Mouse (Mus musculus): ENCODE measurements at regions not wholly inside any gene's neighbourhood (a gene's known extent, or its start where the extent isn't known, plus 50 kb on each side); places are given as distances from the start of the nearest gene placed in this dataset.

DNA sequence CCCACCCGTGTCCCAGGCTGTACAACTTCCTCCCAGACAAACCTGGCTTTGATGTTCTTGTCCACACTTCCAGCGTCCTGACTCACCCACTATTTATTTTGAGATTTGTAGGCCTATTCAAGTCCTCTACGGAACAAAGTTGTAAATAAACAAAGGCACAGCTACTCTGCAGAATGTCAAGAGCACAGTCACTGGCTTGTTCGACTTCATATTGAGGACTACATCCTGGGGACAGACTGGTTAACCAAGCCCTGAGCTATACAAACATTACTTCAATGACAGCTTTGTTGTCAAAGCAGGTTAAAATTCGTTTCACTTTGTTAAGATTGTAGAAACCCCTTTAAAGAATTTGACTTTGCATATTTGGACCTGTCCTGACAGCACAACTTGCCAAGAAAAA, 190.3 kb upstream of the Ctso start:
- Histone ChIP-seq H3K27me3 (ENCODE audit: control insufficient read depth in 1 of 2, insufficient read depth in 2 of 2, low read length in 2 of 2) (no peaks in the 10 kb centered on the region), H3K4me3 (ENCODE audit: control insufficient read depth in 1 of 2, insufficient read depth in 1 of 2, low read depth in 2 of 2, low read length in 2 of 2) (no peak overlapping the region), H3K36me3 (ENCODE audit: control insufficient read depth in 1 of 2, insufficient read depth in 2 of 2, low read length in 2 of 2) (no peaks in the 10 kb centered on the region), H3K4me1 (ENCODE audit: control insufficient read depth in 1 of 2, insufficient read depth in 2 of 2, low read length in 2 of 2) (no peaks in the 10 kb centered on the region), H3K9ac (ENCODE audit: control insufficient read depth, low read depth, low read length, poor library complexity, severe bottlenecking) (no peak overlapping the region), H3K79me2 (ENCODE audit: control insufficient read depth, insufficient read depth, low read length, poor library complexity) (no peaks in the 10 kb centered on the region), H3K9me3 (replicated peaks; ENCODE audit: insufficient read depth, low read length) (no peaks in the 10 kb centered on the region), H3K27ac (ENCODE audit: control insufficient read depth, low read depth, low read length) (no peak overlapping the region)
- no peak for TF ChIP-seq TCF12 (IDR thresholded peaks at IDR 0.05; ENCODE audit: low read depth, low read length)
- TF ChIP-seq CHD1 (IDR thresholded peaks at IDR 0.05; ENCODE audit: low read depth, low read length), result no peak
- no peak for DNase-seq (ENCODE audit: low read depth, low spot score)

DNA sequence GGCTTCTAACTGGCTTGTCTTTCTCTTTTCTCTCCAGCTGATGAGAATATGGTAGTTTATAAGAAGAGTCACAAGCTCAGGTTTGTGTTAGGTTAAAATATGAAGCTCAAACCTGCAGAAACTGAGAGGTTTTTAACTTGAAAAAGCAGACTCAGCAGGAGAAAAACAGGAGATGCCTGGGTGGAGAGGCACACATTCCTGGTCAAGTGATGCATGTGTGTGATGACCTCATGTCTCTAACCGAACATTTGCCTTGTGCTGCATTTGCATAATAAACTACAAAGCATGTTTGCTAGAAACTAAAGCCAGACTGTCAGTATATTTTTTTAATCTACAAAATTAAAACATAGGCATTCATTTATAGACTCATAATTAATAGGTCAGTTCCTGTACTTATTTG, 182.2 kb upstream of the Ctso start:
- Histone ChIP-seq H3K79me2 (ENCODE audit: control insufficient read depth, insufficient read depth, low read length, poor library complexity) (no peaks in the 10 kb centered on the region), H3K4me3 (ENCODE audit: control insufficient read depth in 1 of 2, insufficient read depth in 1 of 2, low read depth in 2 of 2, low read length in 2 of 2) (no peak overlapping the region), H3K9ac (ENCODE audit: control insufficient read depth, low read depth, low read length, poor library complexity, severe bottlenecking) (no peak overlapping the region), H3K4me1 (ENCODE audit: control insufficient read depth in 1 of 2, insufficient read depth in 2 of 2, low read length in 2 of 2) (no peaks in the 10 kb centered on the region), H3K9me3 (replicated peaks; ENCODE audit: insufficient read depth, low read length) (no peaks in the 10 kb centered on the region), H3K36me3 (ENCODE audit: control insufficient read depth in 1 of 2, insufficient read depth in 2 of 2, low read length in 2 of 2) (no peaks in the 10 kb centered on the region), H3K27ac (ENCODE audit: control insufficient read depth, low read depth, low read length) (no peak overlapping the region), H3K27me3 (ENCODE audit: control insufficient read depth in 1 of 2, insufficient read depth in 2 of 2, low read length in 2 of 2) (no peaks in the 10 kb centered on the region)
- no peak for DNase-seq (ENCODE audit: low read depth, low spot score)
- TF ChIP-seq RCOR1 (IDR thresholded peaks at IDR 0.05; ENCODE audit: low read depth, low read length), result no peak
- no peak for TF ChIP-seq ZNF384 (IDR thresholded peaks at IDR 0.05; ENCODE audit: low read depth, low read length)
- TF ChIP-seq MEF2A (IDR thresholded peaks at IDR 0.05; ENCODE audit: extremely low read depth, insufficient replicate concordance, low read depth, low read length, poor library complexity, severe bottlenecking), result no peak
- no peak for TF ChIP-seq ZKSCAN1 (IDR thresholded peaks at IDR 0.05; ENCODE audit: low read depth, low read length)
- TF ChIP-seq POLR2A (IDR thresholded peaks at IDR 0.05; ENCODE audit: control insufficient read depth in 1 of 2, insufficient read depth in 1 of 2, low read depth in 1 of 2, low read length in 2 of 2, poor library complexity in 1 of 2), result no peak
- no peak for TF ChIP-seq TAL1 (IDR thresholded peaks at IDR 0.05; ENCODE audit: low read length)
- TF ChIP-seq GATA1 (IDR thresholded peaks at IDR 0.05; ENCODE audit: low read depth, low read length), result no peak
- TF ChIP-seq ZMIZ1 (IDR thresholded peaks at IDR 0.05; ENCODE audit: low read depth, low read length), result no peak

DNA sequence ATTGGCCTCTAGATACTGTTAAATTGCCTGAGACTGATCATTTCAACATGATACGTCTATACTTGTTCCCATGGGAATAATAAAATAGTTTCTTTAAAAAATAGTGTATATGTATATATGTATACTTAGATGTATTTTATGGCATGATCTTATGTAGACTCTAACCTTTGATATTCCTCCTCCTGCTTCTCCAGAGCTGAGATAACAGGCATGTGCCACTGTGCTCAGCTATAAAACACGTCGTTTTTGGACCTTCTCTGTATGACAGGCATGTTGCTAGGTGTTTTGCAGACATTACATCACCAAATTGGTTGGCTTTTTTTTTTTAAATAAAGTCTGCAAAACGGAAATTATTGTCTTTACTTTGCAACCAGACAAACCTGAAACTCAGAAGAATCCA, 179.4 kb upstream of the Ctso start:
- Histone ChIP-seq H3K27ac (ENCODE audit: control insufficient read depth, low read depth, low read length) (no peak overlapping the region), H3K9me3 (replicated peaks; ENCODE audit: insufficient read depth, low read length) (no peaks in the 10 kb centered on the region), H3K79me2 (ENCODE audit: control insufficient read depth, insufficient read depth, low read length, poor library complexity) (no peaks in the 10 kb centered on the region), H3K4me3 (ENCODE audit: control insufficient read depth in 1 of 2, insufficient read depth in 1 of 2, low read depth in 2 of 2, low read length in 2 of 2) (no peak overlapping the region), H3K9ac (ENCODE audit: control insufficient read depth, low read depth, low read length, poor library complexity, severe bottlenecking) (no peak overlapping the region), H3K27me3 (ENCODE audit: control insufficient read depth in 1 of 2, insufficient read depth in 2 of 2, low read length in 2 of 2) (no peaks in the 10 kb centered on the region), H3K36me3 (ENCODE audit: control insufficient read depth in 1 of 2, insufficient read depth in 2 of 2, low read length in 2 of 2) (no peaks in the 10 kb centered on the region), H3K4me1 (ENCODE audit: control insufficient read depth in 1 of 2, insufficient read depth in 2 of 2, low read length in 2 of 2) (no peaks in the 10 kb centered on the region)
- TF ChIP-seq ZMIZ1 (IDR thresholded peaks at IDR 0.05; ENCODE audit: low read depth, low read length) (no peak), NRF1 (IDR thresholded peaks at IDR 0.05; ENCODE audit: insufficient read depth, low read depth, low read length, poor library complexity, severe bottlenecking) (no peak), ETS1 (IDR thresholded peaks at IDR 0.05; ENCODE audit: low read depth, low read length) (no peak), TCF12 (IDR thresholded peaks at IDR 0.05; ENCODE audit: low read depth, low read length) (no peak), CTCF (IDR thresholded peaks at IDR 0.05 in 2 of 3, conservative IDR thresholded peaks at IDR 0.05 in 1 of 3; ENCODE audit: control insufficient read depth in 1 of 3, insufficient read depth in 1 of 3, low read depth in 2 of 3, low read length in 3 of 3, poor library complexity in 1 of 3, severe bottlenecking in 1 of 3) (no peak), CHD2 (IDR thresholded peaks at IDR 0.05; ENCODE audit: low read length) (no peak), HCFC1 (IDR thresholded peaks at IDR 0.05; ENCODE audit: low read depth, low read length) (no peak), RAD21 (IDR thresholded peaks at IDR 0.05; ENCODE audit: low read depth, low read length) (no peak), POLR2AphosphoS5 (IDR thresholded peaks at IDR 0.05; ENCODE audit: borderline replicate concordance, low read depth, low read length) (no peak), POLR2AphosphoS2 (IDR thresholded peaks at IDR 0.05; ENCODE audit: low read length) (no peak), UBTF (IDR thresholded peaks at IDR 0.05; ENCODE audit: borderline replicate concordance, insufficient read depth, low read depth, low read length) (no peak), ZC3H11A (IDR thresholded peaks at IDR 0.05; ENCODE audit: low read depth, low read length) (no peak)
- DNase-seq (ENCODE audit: low read depth, low spot score), result no peak
